Mouse (Mus musculus) left cerebral cortex, postnatal 36 days (tissue): ENCODE measurements around the gene Cfl2. TPM values are rescaled to one million over a fixed set of nuclear protein-coding genes. Genes with fewer than 3 reads are reported as not detected.
"Not testable (repeated sequence)": the region's sequence is repeated elsewhere in the genome, so short reads cannot be mapped to it uniquely, and the experiment has no call there.

ENCODE experiments used
- DNase-seq, 2 experiments: peaks; one replicate each; pipeline ENCODE4 v3.0.0; 2021 to 2022; ENCODE audit warnings: low spot score in 2 of 2, mixed read lengths in 1 of 2
- intact Hi-C: fragments of 180-260 bp; cut with DNase I; formaldehyde crosslinking; loops from one replicate; pipeline ENCODE4 v1.15.1; 2025
- total RNA-seq, 2 experiments: library from RNA; stranded (reverse); gene quantifications; 2 replicates each; pipeline ENCODE4 v1.2.3; 2021

Cfl2 gene
- total RNA-seq, 2 experiments from 2014 or later = 106 to 113 TPM

- intact Hi-C loops = no loop called here
- no peak for DNase-seq
Measured at GRCm38 (mm10) chr12:54833856-54834399, 28.7 kb downstream of the Cfl2 start.

- not testable (repeated sequence) for DNase-seq
- intact Hi-C loops = loop anchor here (2.0 kb wide), 1 partner anchor 43 kb away; no protein-coding TSS in a partner anchor
Measured at GRCm38 (mm10) chr12:54831927-54832326, 30.8 kb downstream of the Cfl2 start.

- intact Hi-C loops = loop anchor here (2.0 kb wide), 1 partner anchor 44 kb away; no protein-coding TSS in a partner anchor
- peak; percentile 72 for DNase-seq
Measured at GRCm38 (mm10) chr12:54830574-54830973, 32.1 kb downstream of the Cfl2 start.

GRCm38 (mm10) chr12:54829876-54830275 lies 32.8 kb downstream of the Cfl2 start:
- DNase-seq = no peak
- intact Hi-C loops = loop anchor here (2.0 kb wide), 1 partner anchor 45 kb away; no protein-coding TSS in a partner anchor

DNA sequence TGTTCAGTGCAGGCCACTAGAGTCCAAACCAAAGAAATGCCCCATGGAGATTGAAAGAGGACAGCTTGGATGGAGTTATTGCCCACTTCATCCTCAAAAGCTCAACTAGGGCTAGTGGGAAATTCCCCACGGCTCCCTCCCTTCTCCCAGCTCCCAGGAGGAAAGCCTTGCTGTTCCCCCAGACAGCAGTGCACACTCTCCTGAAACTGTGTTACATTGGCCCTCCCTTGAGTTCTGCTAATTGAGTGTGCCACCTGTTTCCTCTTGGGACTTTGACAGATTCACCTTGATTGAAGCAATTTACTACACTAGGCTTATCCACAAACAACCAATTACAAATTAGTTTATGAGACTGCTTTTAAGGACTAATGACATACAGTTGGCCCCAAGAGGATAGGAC lies 34.6 kb downstream of the Cfl2 start:
- DNase-seq = no peak
- intact Hi-C loops = no loop called here

DNA sequence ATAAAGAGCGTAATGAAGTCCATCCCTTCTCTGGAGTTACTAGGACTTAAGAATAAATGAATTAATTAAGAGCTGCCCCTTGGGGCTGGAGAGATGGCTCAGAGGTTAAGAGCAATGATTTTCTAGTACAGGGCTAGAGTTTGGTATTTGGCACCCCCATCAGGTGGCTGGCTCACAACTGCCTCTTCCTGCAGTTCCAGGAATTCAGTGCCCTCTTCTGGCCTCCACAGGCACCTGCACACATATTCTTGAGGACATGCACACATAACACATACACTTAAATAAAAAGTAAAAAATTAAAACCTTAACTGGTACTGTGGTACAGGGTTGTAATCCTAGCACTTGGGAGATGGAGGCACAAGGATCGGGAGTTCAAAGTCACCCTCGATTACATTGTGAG lies 37.5 kb downstream of the Cfl2 start:
- DNase-seq = no peak
- intact Hi-C loops = no loop called here

DNA sequence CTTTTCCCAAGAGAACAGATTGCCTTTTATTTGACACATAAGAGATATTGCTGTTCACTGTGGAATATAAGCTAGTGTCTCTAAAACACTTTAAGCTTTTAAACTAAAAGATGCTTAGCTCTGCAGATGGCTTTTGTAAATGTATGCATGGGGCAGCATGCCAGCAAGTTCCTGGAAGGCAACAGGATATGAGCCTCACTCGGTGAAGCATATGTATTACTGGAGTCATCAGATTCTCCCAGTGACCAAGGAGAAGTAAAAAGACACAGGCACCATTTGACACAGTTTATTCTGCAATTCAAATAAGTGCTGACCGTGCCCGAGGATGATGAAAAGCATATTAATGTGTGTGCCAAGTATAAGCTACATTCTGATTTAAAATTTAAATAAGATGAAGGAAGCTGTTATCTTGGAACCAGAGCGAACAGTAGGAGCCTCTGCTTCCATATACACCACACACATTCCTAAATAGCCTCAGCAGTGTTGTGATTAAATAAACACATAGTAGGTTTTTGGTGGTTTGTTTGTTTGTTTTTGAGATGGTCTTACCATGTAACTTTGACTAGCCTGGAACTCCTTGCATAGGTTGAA lies 39.7 kb downstream of the Cfl2 start:
- intact Hi-C loops = no loop called here
- peak; percentile 71 to 76 for DNase-seq

GRCm38 (mm10) chr12:54820684-54821161 lies 42.0 kb downstream of the Cfl2 start:
- DNase-seq = no peak
- intact Hi-C loops = no loop called here

GRCm38 (mm10) chr12:54819181-54819935 lies 43.3 kb downstream of the Cfl2 start:
- intact Hi-C loops = no loop called here
- no peak for DNase-seq

DNA sequence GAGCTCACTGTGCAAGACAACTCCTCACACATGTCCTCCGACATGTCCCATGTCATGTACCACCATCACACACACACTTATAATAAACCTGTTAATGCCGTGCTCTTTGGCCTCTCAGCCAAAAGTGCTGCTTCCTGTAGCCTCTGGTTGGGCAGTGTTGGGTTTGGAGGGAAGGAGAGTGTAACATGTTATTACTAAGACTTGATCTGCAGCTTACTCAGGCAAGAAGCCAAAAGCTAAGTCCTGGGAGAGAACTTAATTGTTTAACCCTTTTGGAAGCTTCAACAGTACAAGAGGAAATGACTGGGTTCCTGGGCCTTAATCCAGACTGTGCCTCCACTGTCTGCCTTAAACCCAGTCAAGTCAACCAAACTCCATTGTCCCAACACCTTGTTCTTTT lies 52.5 kb downstream of the Cfl2 start:
- intact Hi-C loops = no loop called here
- no peak for DNase-seq

Other genes with a start within 250 kb of the Cfl2 start
- 10 to 100 TPM; 20.2 to 22.8 TPM for gene Sptssa, start 206.3 kb downstream of the Cfl2 start, total RNA-seq
- gene Eapp, start 167.0 kb downstream of the Cfl2 start, total RNA-seq = 10 to 100 TPM; 37.9 to 41.0 TPM
- gene Snx6, start 67.2 kb downstream of the Cfl2 start, total RNA-seq = 10 to 100 TPM; 44.3 to 45.5 TPM
- not detected for gene Gm20403, start 123.7 kb upstream of the Cfl2 start, total RNA-seq
- gene Baz1a, start 151.5 kb upstream of the Cfl2 start, total RNA-seq = 1 to 10 TPM; 2.4 to 5.3 TPM
- gene 2700097O09Rik, start 217.2 kb upstream of the Cfl2 start, total RNA-seq = 10 to 100 TPM in 1 of 2 experiments, 1 to 10 TPM in 1; 8.2 to 13.2 TPM
- gene Srp54a, start 217.4 kb upstream of the Cfl2 start, total RNA-seq = 10 to 100 TPM; 83.0 to 84.9 TPM